Mouse (Mus musculus) midbrain, embryonic 16.5 days (tissue): ENCODE measurements around the gene Lbp. TPM values are rescaled to one million over a fixed set of nuclear protein-coding genes. Genes with fewer than 3 reads are reported as not detected.

Experiments used
- ATAC-seq: fragments of 200-750 bp; cut with Nextera tagmentation; 2 replicates; pipeline ENCODE4 v1.8.0; 2017; ENCODE audit warnings: moderate TSS enrichment
- H3K27ac ChIP-seq: fragments of 300-500 bp; sonication (generic); 2 replicates; pipeline ENCODE4 v1.5.1; 2014; ENCODE audit warnings: mild to moderate bottlenecking, low read length, mixed read lengths
- H3K27me3 ChIP-seq: fragments of 300-500 bp; sonication (generic); 2 replicates; pipeline ENCODE4 v1.6.1; 2014; ENCODE audit warnings: low read depth, low read length, mixed read lengths; ENCODE audit not compliant: control insufficient read depth, insufficient read depth
- H3K36me3 ChIP-seq: fragments of 300-500 bp; sonication (generic); 2 replicates; pipeline ENCODE4 v1.6.1; 2014; ENCODE audit warnings: mild to moderate bottlenecking, low read length, moderate library complexity, mixed read lengths; ENCODE audit not compliant: control insufficient read depth, insufficient read depth
- H3K4me1 ChIP-seq: fragments of 300-500 bp; sonication (generic); 2 replicates; pipeline ENCODE4 v1.6.1; 2014; ENCODE audit warnings: mild to moderate bottlenecking, low read length, mixed read lengths; ENCODE audit not compliant: control insufficient read depth, insufficient read depth
- H3K4me2 ChIP-seq: fragments of 300-500 bp; sonication (generic); 2 replicates; pipeline ENCODE4 v1.6.1; 2014; ENCODE audit warnings: mild to moderate bottlenecking, low read length, mixed read lengths
- H3K4me3 ChIP-seq: fragments of 300-500 bp; sonication (generic); 2 replicates; pipeline ENCODE4 v1.5.1; 2014; ENCODE audit warnings: low read depth, mild to moderate bottlenecking, low read length, moderate library complexity, mixed read lengths
- H3K9ac ChIP-seq: fragments of 300-500 bp; sonication (generic); 2 replicates; pipeline ENCODE4 v1.6.1; 2014; ENCODE audit warnings: low read depth, low read length, mixed read lengths
- H3K9me3 ChIP-seq: fragments of 300-500 bp; sonication (generic); replicated peaks from 2 replicates; pipeline ENCODE4 v1.6.1; 2014; ENCODE audit warnings: mild to moderate bottlenecking, low read length, mixed read lengths; ENCODE audit not compliant: control insufficient read depth, poor library complexity, severe bottlenecking
- WGBS: fragments of 180-500 bp; shearing (Covaris S2); extraction: QIAGEN DNeasy Blood & Tissue Kit; methylation state at CpG from one replicate; pipeline ENCODE4 v1.1.7; 2014; 5-methylcytosine and 5-hydroxymethylcytosine counted together
- polyA plus RNA-seq: library from polyadenylated mRNA; unstranded; fragments of >200 nt; fragmentation: Nextera tagmentation; extraction: Ambion mirVana; gene quantifications from 2 replicates; pipeline ENCODE4 v1.2.1, GENCODE M21; 2015

Gene Lbp
- polyA plus RNA-seq, 1 experiment from 2014 or later: 4.3 TPM

- 21% methylated on average over 12 of the region's 12 CpGs for WGBS
- peaks cover 4% of the 10 kb centered on the region for H3K36me3 ChIP-seq
Observed at GRCm38 (mm10) chr2:158376123-158376687, 69.9 kb downstream of the Lbp start.

GRCm38 (mm10) chr2:158376798-158377197, 70.5 kb downstream of the Lbp start:
- peak overlapping the region; percentile 56 for H3K4me3 ChIP-seq
- no peak for ATAC-seq
- no peaks in the 10 kb centered on the region for H3K27me3 ChIP-seq
- peaks cover 6% of the 10 kb centered on the region for H3K36me3 ChIP-seq
- WGBS: 61% methylated on average over 7 of the region's 7 CpGs
- H3K9ac ChIP-seq: peak overlapping the region; percentile 79
- peak overlapping the region; percentile 49 for H3K4me2 ChIP-seq
- peak overlapping the region; percentile 94 for H3K27ac ChIP-seq
- no peaks in the 10 kb centered on the region for H3K9me3 ChIP-seq
- peaks cover 21% of the 10 kb centered on the region for H3K4me1 ChIP-seq

More at GRCm38 (mm10) chr2:158376123-158376687, 69.9 kb downstream of the Lbp start:
- Histone ChIP-seq H3K9ac (peak overlapping the region; percentile 79), H3K27ac (peak overlapping the region; percentile 94), H3K4me2 (peak overlapping the region; percentile 49), H3K4me3 (peak overlapping the region; percentile 56), H3K4me1 (peaks cover 21% of the 10 kb centered on the region), H3K9me3 (no peaks in the 10 kb centered on the region), H3K27me3 (no peaks in the 10 kb centered on the region)
- peak; percentile 39 for ATAC-seq

GRCm38 (mm10) chr2:158377811-158378210, 71.5 kb downstream of the Lbp start:
- peaks cover 13% of the 10 kb centered on the region for H3K36me3 ChIP-seq
- ATAC-seq: no peak
- WGBS: 78% methylated on average over 1 of the region's 1 CpGs
- H3K27ac ChIP-seq: no peak overlapping the region
- no peaks in the 10 kb centered on the region for H3K27me3 ChIP-seq
- H3K4me2 ChIP-seq: peak overlapping the region; percentile 49
- peaks cover 22% of the 10 kb centered on the region for H3K4me1 ChIP-seq
- peak overlapping the region; percentile 56; the same call in 1 of the 2 replicates for H3K4me3 ChIP-seq
- H3K9me3 ChIP-seq: no peaks in the 10 kb centered on the region
- no peak overlapping the region; the same call in 1 of the 2 replicates for H3K9ac ChIP-seq

- Histone ChIP-seq H3K27me3 (no peaks in the 10 kb centered on the region), H3K9me3 (no peaks in the 10 kb centered on the region), H3K4me2 (peak overlapping the region; percentile 26), H3K4me1 (peaks cover 22% of the 10 kb centered on the region), H3K9ac (no peak overlapping the region), H3K36me3 (peaks cover 13% of the 10 kb centered on the region), H3K4me3 (no peak overlapping the region; the same call in 1 of the 2 replicates), H3K27ac (0 out of 2 replicates have a peak overlapping the region, but pooled peaks have one; percentile 42)
- 41% methylated on average over 13 of the region's 13 CpGs for WGBS
- peak; percentile 37 for ATAC-seq
Observed at GRCm38 (mm10) chr2:158379354-158380078, 73.2 kb downstream of the Lbp start.

Other genes with a start within 250 kb of the Lbp start
- 7.0 and 7.1 TPM in 2 replicates for gene Tgm2, start 160.1 kb upstream of the Lbp start, polyA plus RNA-seq
- 1.7 and 1.8 TPM in 2 replicates for gene D630003M21Rik, start 77.3 kb upstream of the Lbp start, polyA plus RNA-seq
- gene Bpi, start 48.4 kb upstream of the Lbp start, polyA plus RNA-seq: not detected in 2 replicates
- 636 and 732 TPM in 2 replicates for gene Snhg11, start 69.1 kb downstream of the Lbp start, polyA plus RNA-seq
- 19.9 and 25.2 TPM in 2 replicates for gene Ralgapb, start 103.4 kb downstream of the Lbp start, polyA plus RNA-seq
- not detected in 2 replicates for gene Adig, start 196.1 kb downstream of the Lbp start, polyA plus RNA-seq
- gene Arhgap40, start 206.3 kb downstream of the Lbp start, polyA plus RNA-seq: 1.4 and 1.5 TPM in 2 replicates